Mouse (Mus musculus): ENCODE measurements around the gene Qsox1. TPM values are rescaled to one million over a fixed set of nuclear protein-coding genes. Genes with fewer than 3 reads are reported as not detected.

Gene Qsox1
- 110 and 111 TPM in 2 replicates for polyA plus RNA-seq (2012; rRNA removed)

- peak; percentile 67 for DNase-seq (ENCODE audit: low read depth, low spot score)
- under 1% methylated on average over 67 of the region's 67 CpGs for WGBS
Measured at GRCm38 (mm10) chr1:155812581-155813499, at the start of gene Qsox1. Gene Qsox1 (minus strand): TSS chr1:155812889.

GRCm38 (mm10) chr1:155854926-155855702, 42.4 kb upstream of the Qsox1 start:
- WGBS, result 40% methylated on average over 7 of the region's 7 CpGs
- peak; percentile 29 for DNase-seq (ENCODE audit: low read depth, low spot score)

DNA sequence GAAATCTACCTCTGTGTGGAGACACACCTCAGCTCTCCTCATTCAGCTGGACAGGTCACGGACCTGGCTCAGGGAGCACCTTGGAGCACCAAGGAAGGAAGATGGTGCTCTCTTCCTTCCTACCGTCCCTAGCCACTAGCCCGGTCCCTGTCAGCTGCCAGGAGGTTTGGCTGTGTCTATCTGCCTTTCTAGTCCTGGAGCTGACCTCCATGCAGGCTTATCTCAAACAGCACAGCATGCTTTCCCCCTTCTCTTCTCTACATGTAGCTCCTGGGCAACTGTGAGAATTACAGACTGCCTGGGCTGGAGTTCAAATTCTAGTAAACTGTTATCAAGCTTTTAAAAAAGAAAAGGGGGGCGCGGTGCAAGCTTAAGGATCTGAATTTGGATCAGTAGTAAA, 40.3 kb upstream of the Qsox1 start:
- DNase-seq (ENCODE audit: low read depth, low spot score), result no peak
- WGBS, result 90% methylated on average over 5 of the region's 5 CpGs

- no peak for DNase-seq (ENCODE audit: low read depth, low spot score)
- 58% methylated on average over 5 of the region's 5 CpGs for WGBS
Measured at GRCm38 (mm10) chr1:155844235-155844634, 31.5 kb upstream of the Qsox1 start.

DNA sequence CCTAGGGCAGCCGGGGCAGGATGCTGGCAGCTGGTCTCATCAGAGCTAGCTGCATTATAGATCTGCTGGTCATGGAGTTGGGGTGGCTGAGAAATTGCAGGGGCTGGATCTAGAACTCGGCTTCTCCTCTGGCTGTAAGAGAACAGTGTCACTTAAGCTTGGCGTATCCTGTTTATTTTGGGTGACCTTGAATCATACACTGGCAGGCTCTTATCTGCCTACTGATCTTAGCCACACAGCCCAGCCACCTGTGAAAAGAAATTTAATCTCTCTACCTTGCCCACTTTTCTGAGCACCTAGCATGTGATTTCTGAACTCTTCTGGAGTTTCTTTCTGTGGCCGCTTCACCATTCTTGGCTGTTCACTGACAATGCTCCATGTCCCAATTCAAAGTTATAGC, 30.8 kb upstream of the Qsox1 start:
- WGBS, result 35% methylated on average over 4 of the region's 4 CpGs
- DNase-seq (ENCODE audit: low read depth, low spot score), result no peak

DNA sequence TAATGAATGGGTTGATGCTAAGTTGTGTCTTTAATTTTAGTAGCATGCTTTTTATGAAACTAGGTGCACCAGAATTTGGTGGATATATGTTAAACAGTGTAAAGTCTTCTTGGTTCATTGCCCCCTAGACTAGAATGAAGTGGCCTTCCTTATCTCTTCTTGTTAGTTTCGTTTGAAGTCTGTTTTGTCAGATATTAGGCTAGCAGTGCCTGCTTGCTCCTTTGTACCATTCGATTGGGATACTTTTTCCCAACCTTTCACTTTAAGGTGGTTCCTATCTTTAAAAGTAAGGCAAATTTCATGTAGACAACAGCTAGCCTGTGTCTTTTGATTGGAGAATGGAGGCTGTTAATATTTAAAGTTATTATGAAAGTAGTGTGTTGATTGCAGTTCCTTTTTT, 23.0 kb upstream of the Qsox1 start:
- DNase-seq (ENCODE audit: low read depth, low spot score), result no peak

GRCm38 (mm10) chr1:155833610-155834009, 20.9 kb upstream of the Qsox1 start:
- no peak for DNase-seq (ENCODE audit: low read depth, low spot score)
- 80% methylated on average over 9 of the region's 9 CpGs for WGBS

More for the DNA sequence above, 23.0 kb upstream of the Qsox1 start:
- 61% methylated on average over 2 of the region's 2 CpGs for WGBS

- 86% methylated on average over 3 of the region's 3 CpGs for WGBS
- DNase-seq (ENCODE audit: low read depth, low spot score), result no peak
Measured at GRCm38 (mm10) chr1:155831958-155832357, 19.3 kb upstream of the Qsox1 start.

- DNase-seq (ENCODE audit: low read depth, low spot score), result no peak
- 69% methylated on average over 6 of the region's 6 CpGs for WGBS
Measured at GRCm38 (mm10) chr1:155830861-155831260, 18.2 kb upstream of the Qsox1 start.

DNA sequence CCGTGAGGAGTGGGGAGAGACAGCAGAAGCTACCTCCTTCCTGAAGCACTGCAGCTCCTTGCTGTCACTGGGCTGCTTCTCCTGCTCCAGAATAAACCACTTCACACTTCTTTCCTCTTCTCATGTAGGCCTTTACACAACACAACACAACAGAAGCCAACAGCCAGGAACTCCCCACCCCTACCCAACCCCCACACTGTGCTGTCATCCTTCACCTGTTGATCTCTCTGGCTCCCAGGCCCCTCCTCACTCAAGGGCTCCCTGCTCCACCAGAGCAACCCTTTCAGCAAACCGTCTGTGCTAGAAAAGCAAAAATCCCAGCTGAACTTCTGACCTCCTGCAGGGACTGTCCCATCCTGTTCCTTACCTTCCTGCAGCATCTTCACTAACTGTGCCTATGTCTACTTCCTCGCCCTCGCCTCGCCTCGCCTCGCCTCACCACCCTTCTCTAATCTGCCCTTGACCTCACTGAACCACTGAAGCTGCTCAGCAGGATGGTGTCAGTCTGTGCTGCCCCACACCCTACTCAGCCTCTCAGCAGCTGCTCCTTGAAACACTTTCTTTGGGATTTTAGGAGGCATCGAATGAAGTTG, 15.1 kb upstream of the Qsox1 start:
- DNase-seq (ENCODE audit: low read depth, low spot score), result no peak
- 44% methylated on average over 8 of the region's 8 CpGs for WGBS

DNA sequence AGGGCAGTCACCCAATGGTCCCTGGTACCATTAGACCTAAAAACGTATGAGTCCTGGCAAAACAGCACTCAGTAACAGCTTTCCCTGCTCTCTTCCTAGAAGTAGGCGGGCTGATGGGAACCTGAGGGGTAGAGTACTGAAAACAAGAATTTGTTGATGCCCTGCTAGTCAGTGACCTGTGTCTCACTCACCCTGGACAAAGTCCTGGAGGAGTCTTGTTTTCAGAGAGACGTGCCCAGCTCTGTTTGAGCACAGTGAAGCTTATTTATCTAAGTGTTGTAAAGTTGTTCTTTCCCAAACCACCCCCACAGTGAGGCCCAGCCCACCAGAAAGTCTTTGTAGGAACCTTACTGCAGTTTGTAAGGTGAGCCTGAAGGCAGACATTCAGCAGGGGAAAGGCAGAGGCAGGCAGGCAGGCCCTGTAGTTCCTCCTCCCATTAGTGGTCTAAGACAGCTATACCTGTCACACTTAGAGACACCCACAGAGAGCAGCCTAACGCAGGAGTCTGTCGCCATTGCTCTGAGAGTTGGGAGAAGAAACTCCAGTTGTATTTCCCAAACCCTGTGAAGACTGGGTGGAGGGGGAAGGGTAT, 14.2 kb upstream of the Qsox1 start:
- 41% methylated on average over 5 of the region's 5 CpGs for WGBS
- DNase-seq (ENCODE audit: low read depth, low spot score), result no peak

GRCm38 (mm10) chr1:155825940-155826716, 13.4 kb upstream of the Qsox1 start:
- WGBS, result 79% methylated on average over 4 of the region's 4 CpGs
- DNase-seq (ENCODE audit: low read depth, low spot score), result no peak

DNA sequence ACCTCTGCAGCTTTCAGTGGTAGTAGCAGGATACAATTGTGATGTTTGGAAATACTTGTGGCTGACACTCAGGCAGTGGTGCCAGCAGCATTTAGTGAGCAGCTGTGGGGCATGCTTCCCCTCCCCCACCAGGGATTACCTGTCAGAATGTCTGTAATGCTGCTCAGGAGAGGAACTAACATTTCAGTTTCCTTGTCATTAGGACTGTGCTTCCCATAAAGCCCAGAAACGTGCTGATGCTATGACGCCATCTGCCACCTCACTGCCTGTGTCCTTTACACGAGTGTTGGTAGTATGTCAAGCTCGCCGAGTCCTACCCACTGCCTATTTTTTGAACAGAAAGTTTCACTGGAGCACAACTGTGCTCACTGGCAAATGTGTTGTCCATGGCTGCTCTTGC, 8.0 kb upstream of the Qsox1 start:
- DNase-seq (ENCODE audit: low read depth, low spot score), result no peak
- WGBS, result 86% methylated on average over 5 of the region's 5 CpGs

- no peak for DNase-seq (ENCODE audit: low read depth, low spot score)
- 34% methylated on average over 2 of the region's 2 CpGs for WGBS
Measured at GRCm38 (mm10) chr1:155816167-155816566, 3.5 kb upstream of the Qsox1 start.

DNA sequence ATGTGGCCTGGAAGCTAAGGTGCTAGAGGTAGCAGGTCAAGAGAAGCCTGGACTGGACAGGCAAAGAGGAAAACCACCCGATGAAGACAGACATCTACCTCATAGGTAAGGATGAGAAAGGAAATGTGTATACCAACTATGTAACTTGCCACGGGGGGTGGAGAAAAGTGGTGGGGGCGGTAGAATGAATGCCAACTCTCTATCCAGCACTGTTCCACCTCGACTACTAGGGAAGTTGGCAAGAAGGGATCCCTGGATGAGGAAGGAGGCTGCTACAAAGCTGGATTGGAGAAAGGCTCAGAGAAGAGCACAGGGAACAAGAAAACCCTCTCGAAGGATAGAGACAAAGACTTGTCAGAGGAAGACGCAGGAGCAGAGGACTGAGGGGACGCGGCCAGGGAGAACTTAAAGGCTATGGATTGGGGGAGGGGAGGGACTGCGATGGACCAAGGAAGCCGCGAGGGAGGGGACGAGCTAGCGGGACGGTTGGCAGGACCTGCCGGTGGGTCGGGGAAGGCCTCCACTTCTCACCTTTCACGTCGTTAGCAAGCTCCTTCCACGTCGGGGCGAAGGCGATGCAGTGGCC, 601 bp downstream of the Qsox1 start:
- 3% methylated on average over 22 of the region's 22 CpGs for WGBS
- no peak for DNase-seq (ENCODE audit: low read depth, low spot score)

DNA sequence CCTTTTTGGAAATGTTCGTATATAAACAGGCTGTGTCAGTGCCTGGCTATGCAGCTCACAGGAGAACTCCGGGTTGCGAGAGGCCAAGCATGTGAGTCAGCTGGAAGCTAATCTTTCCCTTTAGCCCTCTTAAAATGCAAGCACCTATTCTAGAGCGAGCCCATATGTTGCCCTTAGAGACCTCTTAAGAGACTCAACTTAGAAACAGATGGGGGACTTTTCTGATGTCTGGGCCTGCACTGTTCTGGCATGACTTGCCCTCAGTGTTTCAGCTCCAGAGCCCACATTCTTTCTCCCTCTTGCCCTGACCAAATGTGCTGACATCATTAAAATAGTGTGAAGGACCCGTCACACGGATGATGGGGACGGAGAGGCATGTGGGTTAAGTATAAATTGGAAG, 2.1 kb downstream of the Qsox1 start:
- DNase-seq (ENCODE audit: low read depth, low spot score), result no peak
- 71% methylated on average over 7 of the region's 7 CpGs for WGBS

- 18% methylated on average over 10 of the region's 10 CpGs for WGBS
- DNase-seq (ENCODE audit: low read depth, low spot score), result no peak
Measured at GRCm38 (mm10) chr1:155809706-155810442, 2.8 kb downstream of the Qsox1 start.

- 93% methylated on average over 4 of the region's 4 CpGs for WGBS
- DNase-seq (ENCODE audit: low read depth, low spot score), result no peak
Measured at GRCm38 (mm10) chr1:155808261-155808660, 4.4 kb downstream of the Qsox1 start.

All from large intestine, adult 2 months (tissue).